Mouse (Mus musculus) cortical plate, adult 2 months (tissue): ENCODE results near the gene Ppip5k2.

ENCODE experiments used
- CTCF ChIP-seq: fragments of 200-500 bp; IDR thresholded peaks from 2 replicates; pipeline ENCODE4 v1.5.1; 2011; ENCODE audit warnings: mild to moderate bottlenecking, control low read depth, low read length; ENCODE audit not compliant: insufficient read depth; ENCODE audit errors: extremely low read depth
- POLR2A ChIP-seq: fragments of 200-500 bp; IDR thresholded peaks from 2 replicates; pipeline ENCODE4 v1.6.1; 2011; ENCODE audit warnings: mild to moderate bottlenecking, low read length, control low read depth; ENCODE audit not compliant: insufficient read depth; ENCODE audit errors: extremely low read depth

DNA sequence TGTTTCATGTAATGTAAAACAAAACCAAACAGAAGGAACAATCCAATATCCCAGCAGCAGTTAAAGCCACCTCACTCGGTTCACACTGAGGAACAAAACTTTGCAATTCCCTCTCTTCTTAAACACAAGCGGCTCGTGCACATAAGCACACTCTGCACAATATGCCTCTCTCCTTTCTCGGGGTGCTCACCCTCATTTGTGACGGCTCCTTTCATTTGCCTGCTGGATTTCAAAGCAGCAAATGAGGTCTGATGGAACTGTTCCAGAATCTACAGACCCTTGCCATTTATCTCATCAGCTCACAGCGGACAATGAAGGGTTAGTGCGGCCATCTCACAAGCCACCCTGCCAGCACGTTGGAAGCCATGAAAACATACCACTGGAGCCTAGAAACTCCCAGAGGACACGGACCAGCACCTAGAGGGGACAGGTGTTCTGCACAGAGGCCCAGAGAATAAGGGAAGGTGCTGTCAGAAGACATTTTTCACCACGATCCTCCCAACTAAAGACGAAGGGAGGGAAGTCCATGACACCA is 55.8 kb downstream of the Ppip5k2 start:
- TF ChIP-seq POLR2A (no peak), CTCF (no peak)
